Mouse (Mus musculus) heart, embryonic 11.5 days (tissue): Measurements from ENCODE around the gene Vrtn. TPM values are rescaled to one million over a fixed set of nuclear protein-coding genes. Genes with fewer than 3 reads are reported as not detected.
A peak's percentile ranks its signal among the peaks of the same experiment; 100 is the strongest.

Experiments
- ATAC-seq: fragments of 200-750 bp; cut with Nextera tagmentation; replicated peaks from 2 replicates; pipeline ENCODE4 v1.8.0; 2017; ENCODE audit warnings: moderate library complexity; ENCODE audit not compliant: insufficient number of reproducible peaks, low FRiP score, low TSS enrichment
- H3K27ac ChIP-seq: fragments of 300-500 bp; sonication (generic); 2 replicates; pipeline ENCODE4 v1.5.1; 2014; ENCODE audit warnings: mild to moderate bottlenecking, low read depth, low read length
- H3K27me3 ChIP-seq: fragments of 300-500 bp; sonication (generic); 2 replicates; pipeline ENCODE4 v1.6.1; 2014; ENCODE audit warnings: mild to moderate bottlenecking, low read length, mixed read lengths; ENCODE audit not compliant: control insufficient read depth, insufficient read depth
- H3K36me3 ChIP-seq: fragments of 300-500 bp; sonication (generic); 2 replicates; pipeline ENCODE4 v1.6.1; 2014; ENCODE audit warnings: mild to moderate bottlenecking, low read length, moderate library complexity, mixed read lengths; ENCODE audit not compliant: control insufficient read depth, insufficient read depth
- H3K4me1 ChIP-seq: fragments of 300-500 bp; sonication (generic); 2 replicates; pipeline ENCODE4 v1.6.1; 2014; ENCODE audit warnings: low read length; ENCODE audit not compliant: control insufficient read depth, insufficient read depth
- H3K4me2 ChIP-seq: fragments of 300-500 bp; sonication (generic); 2 replicates; pipeline ENCODE4 v1.6.1; 2014; ENCODE audit warnings: mild to moderate bottlenecking, moderate library complexity
- H3K4me3 ChIP-seq: fragments of 300-500 bp; sonication (generic); 2 replicates; pipeline ENCODE4 v1.5.1; 2014; ENCODE audit warnings: low read depth, low read length
- H3K9ac ChIP-seq: fragments of 300-500 bp; sonication (generic); 2 replicates; pipeline ENCODE4 v1.6.1; 2014; ENCODE audit warnings: mild to moderate bottlenecking, low read depth, low read length, moderate library complexity
- H3K9me3 ChIP-seq: fragments of 300-500 bp; sonication (generic); replicated peaks from 2 replicates; pipeline ENCODE4 v1.6.1; 2016; ENCODE audit warnings: low read length; ENCODE audit not compliant: control insufficient read depth
- WGBS: fragments of 180-500 bp; shearing (Covaris S2); extraction: QIAGEN DNeasy Blood & Tissue Kit; methylation state at CpG from one replicate; pipeline ENCODE4 v1.1.7; 2014; ENCODE audit not compliant: insufficient replicate concordance; 5-methylcytosine and 5-hydroxymethylcytosine counted together
- polyA plus RNA-seq: library from polyadenylated mRNA; unstranded; fragments of >200 nt; fragmentation: Nextera tagmentation; extraction: Ambion mirVana; gene quantifications from 2 replicates; pipeline ENCODE4 v1.2.1, GENCODE M21; 2014

The Vrtn gene
- polyA plus RNA-seq, 1 experiment from 2014 or later = not detected

DNA sequence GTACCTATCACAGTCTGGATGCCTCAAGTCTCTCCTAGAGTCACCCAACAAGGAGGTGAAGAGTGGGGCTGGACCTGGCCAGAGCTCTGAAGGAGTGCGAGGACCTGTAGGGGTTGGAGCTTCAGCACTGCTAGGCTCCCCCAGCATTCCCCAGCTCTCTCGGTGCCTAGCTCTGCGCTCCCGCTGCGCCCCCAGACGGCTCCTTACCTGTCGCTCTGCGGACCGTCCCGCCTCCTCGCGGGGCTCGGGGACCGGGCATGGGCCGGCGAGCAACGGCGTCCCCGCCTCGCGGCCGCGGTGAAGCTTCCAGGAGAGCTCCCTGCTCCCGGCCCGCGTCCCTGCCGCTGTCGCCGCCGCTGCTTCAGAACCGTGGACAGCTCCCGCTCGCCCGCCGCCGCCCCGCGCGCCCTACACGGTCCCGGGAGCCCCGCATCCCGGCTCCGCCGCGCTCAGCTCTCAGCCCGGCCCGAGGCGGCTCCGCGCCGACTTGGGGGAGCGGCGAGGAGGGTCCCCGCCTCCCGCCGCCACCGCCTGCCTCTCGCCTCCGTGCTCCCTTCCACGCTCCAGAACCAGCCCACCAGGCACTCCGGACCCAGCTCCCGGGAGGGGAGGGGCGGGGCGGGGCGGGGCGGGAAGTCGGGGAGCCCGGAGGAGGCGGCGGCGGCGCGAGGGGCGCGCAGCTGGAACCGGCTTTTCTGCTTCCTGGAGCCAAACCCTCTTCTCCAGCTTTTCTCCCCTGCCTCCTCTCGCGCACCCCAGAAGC lies 57.7 kb downstream of the Vrtn start, which contains the start of gene Syndig1l:
Syndig1l (minus strand) TSS at position 513 of the 763 bp plus-strand sequence.
- WGBS = under 1% methylated on average over 66 of the region's 79 CpGs
- Histone ChIP-seq H3K27ac (no peak within 1 kb of the TSS), H3K36me3 (no peaks in the 10 kb centered on the region), H3K9ac (no peak within 1 kb of the TSS), H3K9me3 (no peaks in the 10 kb centered on the region), H3K4me1 (no peaks in the 10 kb centered on the region), H3K4me3 (peak within 1 kb of the TSS; percentile 57), H3K4me2 (peak within 1 kb of the TSS; percentile 95), H3K27me3 (peaks cover 41% of the 10 kb centered on the region)
- ATAC-seq = peak; percentile 49; the same call in 1 of the 2 replicates

Other genes starting within 250 kb of the Vrtn start
- 26.9 and 29.0 TPM in 2 replicates for gene Entpd5, start 232.0 kb upstream of the Vrtn start, polyA plus RNA-seq
- 1.1 and 2.5 TPM in 2 replicates for gene Bbof1, start 231.9 kb upstream of the Vrtn start, polyA plus RNA-seq
- 21.6 and 26.1 TPM in 2 replicates for gene Rnf113a2, start 223.8 kb upstream of the Vrtn start, polyA plus RNA-seq
- 38.6 and 41.4 TPM in 2 replicates for gene Aldh6a1, start 190.0 kb upstream of the Vrtn start, polyA plus RNA-seq
- gene Lin52, start 189.6 kb upstream of the Vrtn start, polyA plus RNA-seq = 17.3 and 19.1 TPM in 2 replicates
- not detected in 2 replicates for gene Vsx2, start 71.3 kb upstream of the Vrtn start, polyA plus RNA-seq
- 8.6 and 9.5 TPM in 2 replicates for gene Abcd4, start 23.6 kb upstream of the Vrtn start, polyA plus RNA-seq
- not detected in 2 replicates for gene Syndig1l, start 57.8 kb downstream of the Vrtn start, polyA plus RNA-seq
- gene Npc2, start 132.1 kb downstream of the Vrtn start, polyA plus RNA-seq = 52.0 and 55.6 TPM in 2 replicates
- gene Isca2, start 132.2 kb downstream of the Vrtn start, polyA plus RNA-seq = 133 and 142 TPM in 2 replicates
- 0.21 and 0.37 TPM in 2 replicates for gene Ltbp2, start 235.5 kb downstream of the Vrtn start, polyA plus RNA-seq